Mouse (Mus musculus): ENCODE data around the gene 1810010D01Rik.

Gene 1810010D01Rik

GRCm38 (mm10) chr7:145211680-145212659 lies 4.1 kb upstream of the 1810010D01Rik start:
- DNase-seq = no peak

GRCm38 (mm10) chr7:145210477-145211070 lies 2.7 kb upstream of the 1810010D01Rik start:
- DNase-seq = no peak

GRCm38 (mm10) chr7:145206801-145207200 lies 1.1 kb downstream of the 1810010D01Rik start:
- DNase-seq = no peak

- DNase-seq = peak; percentile 58
Observed at GRCm38 (mm10) chr7:145206056-145206610, 1.8 kb downstream of the 1810010D01Rik start.

GRCm38 (mm10) chr7:145205363-145205902 lies 2.5 kb downstream of the 1810010D01Rik start:
- DNase-seq = no peak

GRCm38 (mm10) chr7:145199711-145200110 lies 8.2 kb downstream of the 1810010D01Rik start:
- no peak for DNase-seq

GRCm38 (mm10) chr7:145198223-145198714 lies 9.7 kb downstream of the 1810010D01Rik start:
- no peak for DNase-seq

GRCm38 (mm10) chr7:145197711-145198110 lies 10.2 kb downstream of the 1810010D01Rik start:
- no peak for DNase-seq

- DNase-seq = no peak
Observed at GRCm38 (mm10) chr7:145197042-145197441, 10.9 kb downstream of the 1810010D01Rik start.

- no peak for DNase-seq
Observed at GRCm38 (mm10) chr7:145196340-145196739, 11.6 kb downstream of the 1810010D01Rik start.

- DNase-seq = no peak
Observed at GRCm38 (mm10) chr7:145195186-145195927, 12.6 kb downstream of the 1810010D01Rik start.

GRCm38 (mm10) chr7:145194455-145195161 lies 13.3 kb downstream of the 1810010D01Rik start:
- peak; percentile 70 for DNase-seq

- DNase-seq = no peak
Observed at GRCm38 (mm10) chr7:145192836-145193235, 15.1 kb downstream of the 1810010D01Rik start.

GRCm38 (mm10) chr7:145190520-145190919 lies 17.4 kb downstream of the 1810010D01Rik start:
- no peak for DNase-seq

GRCm38 (mm10) chr7:145189342-145189741 lies 18.6 kb downstream of the 1810010D01Rik start:
- no peak for DNase-seq

- no peak for DNase-seq
Observed at GRCm38 (mm10) chr7:145187802-145188201, 20.1 kb downstream of the 1810010D01Rik start.

- no peak for DNase-seq
Observed at GRCm38 (mm10) chr7:145182388-145182787, 25.5 kb downstream of the 1810010D01Rik start.

- peak; percentile 27 for DNase-seq
Observed at GRCm38 (mm10) chr7:145181376-145182034, 26.4 kb downstream of the 1810010D01Rik start.

- DNase-seq = no peak
Observed at GRCm38 (mm10) chr7:145179691-145180091, 28.2 kb downstream of the 1810010D01Rik start.

GRCm38 (mm10) chr7:145176750-145177589 lies 30.9 kb downstream of the 1810010D01Rik start:
- DNase-seq = no peak
